Mouse (Mus musculus) lung, postnatal 25 days (tissue): Measurements from ENCODE around the gene Mrpl38.
"Not testable (repeated sequence)": the region's sequence is repeated elsewhere in the genome, so short reads cannot be mapped to it uniquely, and the experiment has no call there.

Experiments used
- DNase-seq: peaks from one replicate; pipeline ENCODE4 v3.0.0; 2022; ENCODE audit warnings: low spot score

Gene Mrpl38

DNA sequence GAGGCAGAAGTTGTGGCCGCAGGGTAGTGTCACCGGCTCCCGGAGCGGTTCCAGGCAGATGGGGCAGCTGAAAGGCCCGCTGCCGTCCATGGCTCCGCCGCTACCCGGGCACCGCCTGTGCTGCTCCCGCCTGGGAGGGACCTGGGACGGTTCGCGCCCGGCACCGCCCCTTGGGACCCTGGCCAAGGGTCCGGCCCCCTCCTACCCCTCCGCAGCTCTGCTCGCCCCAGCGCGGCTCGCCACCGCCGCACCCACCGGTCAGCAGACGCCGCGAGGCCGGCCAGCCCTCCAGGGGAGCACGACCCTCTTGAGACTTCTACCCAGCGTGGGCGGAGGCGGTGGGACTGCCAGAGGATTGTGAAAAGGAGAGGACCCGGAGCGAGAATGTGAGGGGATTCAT, 28.5 kb downstream of the Mrpl38 start:
- peak; percentile 77 for DNase-seq

DNA sequence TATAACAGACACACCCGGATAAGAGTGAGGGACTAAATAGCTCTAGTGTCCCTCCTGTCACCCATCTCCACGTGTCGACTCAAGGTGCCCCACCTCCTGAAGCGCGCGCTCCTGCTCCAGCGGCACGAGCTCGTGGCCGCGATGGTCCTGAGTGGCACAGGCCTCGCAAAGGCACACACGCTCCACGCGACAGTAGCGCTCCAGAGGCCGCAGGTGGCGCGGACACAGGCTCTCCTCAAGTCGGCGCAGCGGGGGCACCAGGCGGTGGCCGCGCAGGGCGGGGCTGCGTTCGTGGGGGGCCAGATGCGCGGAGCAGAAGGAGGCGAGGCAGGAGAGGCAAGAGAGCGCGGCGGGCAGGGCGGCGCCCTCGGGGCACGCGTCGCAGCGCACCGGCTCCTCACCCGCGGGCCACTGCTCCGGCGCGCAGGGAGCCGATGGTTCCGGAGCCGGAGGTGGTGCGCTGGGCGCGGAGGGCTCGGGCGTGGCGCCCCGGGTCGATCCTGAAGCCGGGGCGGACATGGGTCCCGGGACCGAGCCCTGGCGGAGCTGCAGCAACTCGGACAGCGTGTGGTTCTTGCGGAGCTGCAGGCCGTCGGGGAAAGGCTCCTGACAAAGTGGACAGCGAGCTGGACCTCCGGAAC, 29.1 kb downstream of the Mrpl38 start:
- no peak for DNase-seq

DNA sequence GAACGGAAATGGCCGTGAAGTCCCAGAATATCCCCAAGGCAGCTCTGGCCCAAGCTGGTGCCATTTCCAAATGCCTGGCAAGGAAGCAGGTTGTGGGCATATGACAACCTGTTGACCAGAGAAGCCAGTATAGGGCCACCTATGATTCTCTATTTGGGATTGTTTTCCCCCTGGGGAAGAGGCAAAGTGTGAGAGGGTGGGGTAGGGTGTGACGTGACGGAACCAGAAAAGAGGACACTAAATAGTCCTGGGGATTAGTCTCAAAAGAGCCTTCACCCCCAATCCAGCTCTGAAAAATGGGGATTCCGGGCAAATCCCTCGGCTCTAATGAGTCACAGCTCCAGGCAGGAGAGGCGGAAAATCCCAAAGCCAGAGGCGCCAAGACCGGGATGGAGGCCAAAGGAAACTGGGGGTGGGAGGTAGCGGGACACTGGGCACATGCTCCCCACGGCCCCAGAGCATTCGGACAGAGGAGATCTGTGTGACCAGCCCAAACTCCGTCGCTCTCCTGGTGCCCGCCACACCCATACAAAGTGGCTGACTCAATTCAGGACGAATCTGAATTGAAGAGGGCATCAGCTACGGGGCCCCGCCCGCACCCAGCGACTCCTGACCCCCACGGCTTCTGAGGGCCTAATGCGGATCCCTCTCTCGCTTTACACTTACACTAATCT, 30.1 kb downstream of the Mrpl38 start:
- peak; percentile 61 for DNase-seq

DNA sequence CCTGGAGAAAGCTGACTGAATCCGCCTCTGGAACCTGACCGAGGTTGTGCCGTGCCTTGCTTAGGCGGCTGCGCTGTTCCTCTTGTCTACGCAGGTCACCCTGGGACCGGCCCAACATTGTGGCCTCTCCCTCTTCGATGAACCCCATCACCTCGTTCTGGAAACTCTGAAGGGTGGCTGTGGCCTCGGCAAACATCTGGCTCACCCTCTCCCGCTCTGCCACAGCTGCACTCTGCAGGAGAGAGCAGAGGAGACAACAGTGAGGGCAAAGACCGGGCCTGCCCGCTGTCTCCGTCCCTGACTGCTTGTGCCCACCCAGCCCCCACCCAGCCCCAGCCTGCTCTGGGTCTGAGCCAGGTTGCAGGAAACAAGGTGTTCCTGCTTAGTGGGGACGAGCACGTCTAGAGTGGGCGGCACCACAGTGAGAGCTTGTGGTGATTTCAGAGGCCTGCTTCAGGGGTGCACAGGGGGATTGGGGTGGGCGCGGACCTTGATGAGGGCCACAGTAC, 30.8 kb downstream of the Mrpl38 start:
- no peak for DNase-seq

DNA sequence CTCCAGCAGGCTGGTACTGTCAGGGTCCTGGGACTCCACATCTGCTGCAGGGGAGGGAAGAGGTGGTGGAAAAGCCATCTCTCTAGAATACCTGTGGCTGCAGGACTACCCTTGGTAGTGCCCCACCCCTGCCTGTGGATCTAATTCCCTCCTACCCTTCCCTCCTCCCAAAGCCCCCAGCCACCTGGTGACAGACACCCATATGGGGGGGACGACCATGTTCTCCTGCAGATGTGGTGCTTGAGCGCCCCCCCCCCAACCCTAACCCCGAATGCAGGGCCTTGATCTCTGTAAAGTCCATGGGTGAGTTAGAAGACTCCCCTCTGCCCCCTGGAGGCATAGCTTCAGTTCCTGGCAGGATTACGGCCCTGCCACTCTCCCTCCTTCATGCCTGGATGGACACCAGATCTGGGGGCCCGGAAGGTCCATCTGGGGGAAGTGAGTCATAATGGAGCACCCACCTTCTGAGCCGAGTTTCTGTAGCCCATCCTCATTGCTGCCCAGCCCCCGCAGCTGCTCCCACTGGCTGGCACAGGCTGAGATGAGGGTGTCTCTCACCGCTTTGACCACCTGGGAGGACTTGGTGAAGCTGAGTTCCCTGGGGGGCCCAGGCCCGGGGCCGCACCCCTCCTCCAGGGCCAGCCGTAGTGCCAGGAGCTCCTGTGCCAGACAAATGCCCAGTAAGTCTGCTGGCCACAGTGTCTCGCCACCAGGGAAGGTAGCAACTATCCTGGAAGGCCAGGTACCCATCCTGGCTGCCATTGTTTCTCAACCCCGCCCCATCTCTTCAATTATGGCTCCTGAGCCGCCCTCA, 31.5 kb downstream of the Mrpl38 start:
- no peak for DNase-seq

DNA sequence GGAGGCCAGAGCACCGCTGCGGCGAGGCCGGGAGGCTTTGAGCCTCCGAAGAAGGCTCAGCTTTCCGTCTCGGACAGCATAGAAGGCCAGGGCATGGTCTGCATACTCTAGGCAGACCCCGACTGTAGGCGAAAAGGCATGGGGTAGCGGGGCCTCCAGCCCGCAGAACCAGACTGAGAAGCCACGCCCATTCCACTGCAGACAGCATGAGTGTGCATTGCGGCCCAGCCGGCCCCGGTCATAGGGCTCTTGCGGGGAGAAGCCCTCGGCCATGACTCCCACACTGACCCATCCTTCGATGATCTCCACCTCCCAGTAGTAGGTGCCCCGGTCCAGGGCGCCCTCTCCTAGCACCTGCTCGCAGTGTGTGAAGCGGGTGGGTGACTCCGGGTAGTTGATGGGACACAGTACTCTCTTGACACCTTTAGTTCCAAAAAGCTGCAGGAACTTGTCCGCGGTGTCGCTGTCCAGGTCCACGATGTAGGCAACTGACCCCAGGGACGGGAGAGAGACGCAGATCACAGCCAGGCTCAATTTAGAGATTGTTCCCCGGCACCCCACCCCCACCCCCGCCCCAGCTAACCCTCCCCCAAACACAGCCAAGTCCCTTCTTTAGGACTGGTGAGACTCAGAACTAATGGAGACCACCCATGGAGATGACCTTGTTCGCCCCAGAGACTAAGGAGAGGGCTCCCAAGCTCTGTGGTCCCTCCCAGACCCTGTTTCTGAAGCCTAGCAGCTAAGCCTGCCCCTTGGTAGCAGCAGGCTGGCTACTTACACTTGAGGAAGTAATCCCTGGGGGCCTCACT, 32.3 kb downstream of the Mrpl38 start:
- no peak for DNase-seq

DNA sequence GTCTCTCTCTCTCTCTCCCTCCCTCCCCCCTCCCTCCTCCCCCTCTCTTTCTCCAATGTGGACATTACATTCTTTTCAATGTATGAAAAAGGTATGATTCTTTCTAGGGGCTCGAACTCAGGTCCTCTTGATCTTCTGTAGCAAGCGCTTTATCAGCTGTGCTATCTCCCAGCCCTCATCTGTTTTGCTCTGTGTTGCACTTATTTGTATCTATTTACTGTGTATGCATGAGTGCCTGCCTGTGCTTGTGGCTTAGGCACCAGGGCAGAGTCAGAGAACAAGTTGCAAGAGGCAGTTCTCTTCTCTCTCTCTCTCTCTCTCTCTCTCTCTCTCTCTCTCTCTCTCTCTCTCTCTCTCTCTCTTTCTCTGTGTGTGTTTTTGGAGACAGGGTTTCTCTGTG, 33.6 kb downstream of the Mrpl38 start:
- DNase-seq = no peak

DNA sequence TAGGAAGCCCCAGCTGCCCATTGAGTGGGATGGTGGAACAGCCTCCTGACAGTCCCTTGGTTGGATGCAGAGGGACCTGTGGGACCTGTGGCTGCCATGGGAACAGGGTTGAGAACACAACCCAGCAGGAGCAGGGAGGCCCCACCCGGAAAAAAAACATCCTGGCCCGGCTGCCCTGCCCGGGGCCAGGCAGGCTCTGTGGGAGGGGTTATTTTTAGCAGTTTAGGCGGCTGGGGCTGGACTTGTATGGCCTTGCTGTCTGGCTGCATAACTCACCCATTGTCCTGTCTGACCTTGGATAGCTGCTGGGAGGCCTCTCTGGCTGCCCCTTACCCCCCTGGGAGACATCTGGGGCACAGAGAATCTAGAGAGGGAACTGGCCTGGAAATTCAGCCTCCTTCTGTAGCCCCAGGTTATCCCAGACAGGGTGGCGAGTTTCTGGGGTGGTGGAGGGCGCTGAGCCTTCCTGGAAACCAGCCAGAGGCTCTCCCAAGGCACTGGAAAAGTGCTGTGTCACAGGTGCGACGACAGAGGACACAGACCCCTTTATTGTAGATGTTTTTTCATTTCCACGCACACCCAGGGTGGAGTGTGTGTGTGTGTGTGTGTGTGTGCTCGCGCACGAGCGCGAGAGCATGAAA, 34.5 kb downstream of the Mrpl38 start:
- peak; percentile 79 for DNase-seq

DNA sequence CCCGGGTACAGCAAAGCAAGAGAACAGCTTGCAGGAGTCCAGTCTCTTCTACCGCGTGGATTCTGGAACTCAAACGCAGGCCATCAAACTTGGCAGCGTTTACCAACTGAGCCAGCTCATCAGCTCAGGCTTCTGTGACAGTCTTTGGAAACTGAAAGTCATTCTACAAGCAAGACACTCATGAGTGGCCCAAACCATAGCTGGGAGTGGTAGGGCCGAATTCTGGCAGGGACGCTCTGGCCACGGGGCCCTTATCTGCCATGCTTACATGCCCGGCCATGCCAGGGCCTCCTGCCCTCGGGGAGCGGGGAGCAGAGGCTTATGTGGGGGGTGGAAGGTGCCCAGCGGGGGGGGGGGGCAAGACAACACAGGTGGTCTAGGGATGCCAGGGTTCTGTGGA, 35.1 kb downstream of the Mrpl38 start:
- no peak for DNase-seq

DNA sequence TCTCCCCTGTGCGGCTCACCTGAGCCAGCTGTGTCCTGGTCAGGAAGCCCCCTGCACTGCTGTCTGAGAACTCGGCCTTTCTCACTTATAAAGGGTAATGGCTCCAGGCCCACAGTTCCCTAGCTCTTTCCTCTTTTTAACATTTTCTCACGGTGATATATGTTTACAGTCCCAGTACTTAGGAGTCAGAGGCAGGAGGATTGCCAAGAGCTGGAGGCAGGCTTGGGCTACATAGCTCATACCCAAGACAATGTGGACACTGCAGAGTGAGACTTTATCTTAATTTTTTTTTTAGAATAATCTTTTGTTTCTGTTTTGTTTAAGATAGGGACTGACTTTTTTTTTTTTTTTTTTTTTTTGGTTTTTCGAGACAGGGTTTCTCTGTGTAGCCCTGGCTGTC, 36.2 kb downstream of the Mrpl38 start:
- no peak for DNase-seq

DNA sequence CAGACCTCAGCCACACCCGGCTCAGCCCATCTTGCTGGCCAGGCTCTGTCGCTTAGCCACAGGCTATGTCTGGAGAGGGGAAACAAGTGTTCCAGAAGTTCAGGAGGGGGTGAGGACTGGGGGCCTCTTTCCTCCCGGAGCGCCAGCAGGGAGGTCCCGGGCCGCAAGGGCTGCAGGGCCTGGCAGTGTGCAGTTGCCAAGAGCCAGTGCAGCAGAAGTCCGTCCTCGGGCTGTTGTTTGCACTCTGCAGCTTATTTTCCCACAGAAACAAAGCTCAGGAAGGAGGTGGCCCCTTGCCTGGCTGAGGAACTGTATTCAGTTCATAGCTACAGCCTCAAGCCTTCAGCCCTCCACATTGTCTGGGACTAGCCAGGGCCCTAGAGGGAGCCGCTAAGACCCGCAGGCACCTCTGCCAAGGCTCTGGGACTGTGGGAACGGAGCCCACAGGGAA, 36.7 kb downstream of the Mrpl38 start:
- no peak for DNase-seq

DNA sequence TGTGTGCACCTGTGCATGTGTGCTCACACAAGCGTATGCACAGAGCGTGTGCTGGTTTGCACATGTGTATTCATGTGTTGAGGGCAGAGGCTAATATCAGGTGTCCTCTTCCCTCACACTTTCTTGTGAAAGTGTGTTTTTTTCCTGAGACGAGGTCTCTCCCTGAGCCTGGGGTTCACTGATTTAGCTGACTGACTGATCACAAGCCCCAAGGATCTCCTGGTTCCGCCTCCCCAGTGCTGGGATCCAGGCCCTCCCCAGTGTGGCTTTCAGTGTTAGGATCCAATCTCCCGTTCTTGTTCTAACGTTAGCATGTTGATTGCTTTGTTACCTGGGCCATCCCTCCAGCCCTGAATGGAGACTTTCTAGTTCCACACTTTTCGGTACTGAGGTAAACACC, 37.8 kb downstream of the Mrpl38 start:
- no peak for DNase-seq

DNA sequence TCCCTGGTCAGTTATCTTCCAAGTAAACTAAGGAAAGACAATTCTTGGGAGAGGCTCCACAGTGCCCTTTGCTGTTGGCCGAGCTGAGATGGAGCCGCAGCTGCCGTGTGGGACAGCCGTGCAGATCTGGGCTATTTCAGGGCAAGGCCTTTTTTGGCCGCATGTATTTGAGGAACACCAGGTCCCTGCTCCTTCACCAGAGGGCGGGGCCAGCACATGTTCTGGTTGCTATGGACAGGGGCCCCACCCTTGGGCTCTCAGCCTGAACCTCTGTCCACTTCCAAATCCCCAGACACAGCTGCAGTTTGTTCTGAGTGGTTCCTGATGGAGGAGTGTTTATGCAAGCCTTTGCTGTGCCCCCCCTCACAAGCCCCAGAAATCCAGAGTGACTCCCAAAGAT, 38.3 kb downstream of the Mrpl38 start:
- peak; percentile 85 for DNase-seq

DNA sequence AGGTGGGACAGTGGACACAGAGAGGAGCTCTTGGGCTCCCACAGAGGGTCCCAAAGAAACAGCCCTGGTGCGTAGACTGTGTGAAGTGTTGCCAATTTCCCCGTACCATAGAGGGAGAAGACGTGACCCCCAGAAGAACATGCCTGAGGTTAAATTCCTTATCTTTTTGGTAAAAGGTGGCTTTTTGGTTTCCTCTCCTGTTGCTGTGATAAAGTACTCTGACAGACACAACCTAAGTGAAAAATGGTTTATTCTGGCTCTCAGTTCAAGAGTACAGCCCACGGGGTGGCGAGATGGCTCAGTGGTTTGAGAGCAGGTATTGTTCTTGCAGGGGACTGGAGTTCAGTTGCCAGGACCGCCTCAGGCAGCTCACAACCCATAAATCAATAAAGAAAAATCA, 39.2 kb downstream of the Mrpl38 start:
- no peak for DNase-seq

DNA sequence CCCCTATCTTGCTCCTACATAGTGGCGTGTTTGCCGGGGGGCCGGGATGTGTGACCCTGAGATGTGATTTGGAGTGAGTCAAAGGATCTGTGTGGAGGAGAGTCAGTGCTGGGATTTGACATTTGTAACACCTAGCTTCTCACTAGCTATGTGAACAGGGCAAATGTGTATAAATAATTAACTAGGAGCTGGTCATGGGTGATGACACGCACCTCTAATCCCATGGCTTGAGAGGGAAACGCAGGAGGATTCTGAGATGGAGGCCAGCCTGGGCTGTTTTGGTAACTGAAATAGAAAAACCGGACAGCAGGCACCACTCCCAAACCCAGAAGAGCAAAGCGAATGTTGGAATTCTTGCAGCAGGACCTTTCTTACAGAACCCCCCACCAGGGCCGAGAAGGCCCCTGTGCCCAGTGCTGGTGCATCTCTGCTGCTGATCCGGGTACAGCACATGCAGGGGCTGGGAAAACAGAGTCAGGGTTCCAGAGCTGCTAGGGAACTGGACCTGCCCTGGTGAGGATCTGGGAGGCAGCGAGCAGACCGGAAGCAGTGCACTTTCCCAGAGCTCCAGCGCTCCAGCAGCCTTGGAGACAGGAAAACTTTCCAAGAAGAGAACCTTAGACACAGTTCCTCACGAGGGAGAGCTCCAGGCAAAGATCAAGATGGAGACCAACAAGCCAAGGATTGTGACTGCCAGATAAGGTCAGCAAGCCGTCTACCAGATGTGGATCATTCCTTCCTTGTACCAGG, 39.8 kb downstream of the Mrpl38 start:
- no peak for DNase-seq

DNA sequence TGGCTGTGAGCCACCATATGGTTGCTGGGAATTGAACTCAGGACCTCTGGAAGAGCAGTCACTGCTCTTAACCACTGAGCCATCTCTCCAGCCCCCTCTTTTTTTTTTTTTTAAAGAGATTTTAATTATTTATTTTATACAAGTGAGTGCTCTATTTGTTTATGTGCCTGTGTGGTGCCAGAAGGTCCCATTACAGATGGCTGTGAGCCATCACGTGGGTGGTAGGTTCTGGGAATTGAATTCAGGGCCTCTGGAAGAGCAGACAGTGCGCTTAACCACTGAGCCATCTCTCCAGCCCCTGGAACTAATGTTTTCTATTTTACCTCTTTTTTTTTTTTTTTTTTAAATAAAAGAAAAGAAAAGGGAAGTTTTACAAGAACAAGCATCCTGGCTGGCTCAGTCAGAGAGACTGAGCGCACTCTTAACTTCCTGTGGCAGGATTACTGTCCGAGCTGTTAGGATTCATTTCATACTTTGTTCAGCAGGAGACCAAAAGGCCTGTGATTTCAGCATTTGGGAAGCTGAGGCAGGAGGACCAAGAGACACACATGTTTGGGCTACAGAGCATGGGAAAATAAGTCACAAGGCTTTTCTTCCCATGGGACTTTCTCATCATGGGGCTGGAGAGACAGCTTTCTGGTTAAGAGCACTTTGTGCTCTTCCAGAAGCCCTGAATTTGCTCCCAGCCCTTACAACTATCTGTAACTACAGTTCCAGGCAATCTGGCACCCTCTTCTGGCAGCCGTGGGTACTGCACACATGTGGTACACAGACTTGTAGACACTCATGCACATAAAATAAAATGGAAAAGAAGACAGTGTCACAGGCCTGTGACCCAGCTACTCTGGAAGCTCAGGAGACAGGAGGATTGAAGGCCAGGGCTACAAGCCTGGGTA, 42.2 kb downstream of the Mrpl38 start:
- no peak for DNase-seq

DNA sequence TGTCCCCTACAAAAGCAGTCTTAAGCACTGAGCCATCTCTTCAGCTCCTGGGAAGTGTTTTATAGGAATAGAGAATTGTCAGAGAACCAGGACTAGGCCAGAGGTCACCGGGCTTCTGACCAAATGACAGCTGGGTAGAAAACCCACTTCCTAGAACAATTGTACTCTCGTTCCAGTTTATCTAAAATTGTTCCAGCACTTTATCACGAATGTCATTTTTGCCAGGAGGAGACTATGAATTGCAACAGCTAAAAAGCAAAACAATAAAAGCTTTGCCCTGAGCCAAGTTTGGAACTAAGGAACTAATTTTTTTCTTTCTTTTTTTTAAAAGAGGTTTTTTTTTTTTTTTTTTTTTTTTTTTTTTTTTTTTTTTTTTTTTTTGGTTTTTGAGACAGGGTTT, 43.1 kb downstream of the Mrpl38 start:
- peak; percentile 76 for DNase-seq

DNA sequence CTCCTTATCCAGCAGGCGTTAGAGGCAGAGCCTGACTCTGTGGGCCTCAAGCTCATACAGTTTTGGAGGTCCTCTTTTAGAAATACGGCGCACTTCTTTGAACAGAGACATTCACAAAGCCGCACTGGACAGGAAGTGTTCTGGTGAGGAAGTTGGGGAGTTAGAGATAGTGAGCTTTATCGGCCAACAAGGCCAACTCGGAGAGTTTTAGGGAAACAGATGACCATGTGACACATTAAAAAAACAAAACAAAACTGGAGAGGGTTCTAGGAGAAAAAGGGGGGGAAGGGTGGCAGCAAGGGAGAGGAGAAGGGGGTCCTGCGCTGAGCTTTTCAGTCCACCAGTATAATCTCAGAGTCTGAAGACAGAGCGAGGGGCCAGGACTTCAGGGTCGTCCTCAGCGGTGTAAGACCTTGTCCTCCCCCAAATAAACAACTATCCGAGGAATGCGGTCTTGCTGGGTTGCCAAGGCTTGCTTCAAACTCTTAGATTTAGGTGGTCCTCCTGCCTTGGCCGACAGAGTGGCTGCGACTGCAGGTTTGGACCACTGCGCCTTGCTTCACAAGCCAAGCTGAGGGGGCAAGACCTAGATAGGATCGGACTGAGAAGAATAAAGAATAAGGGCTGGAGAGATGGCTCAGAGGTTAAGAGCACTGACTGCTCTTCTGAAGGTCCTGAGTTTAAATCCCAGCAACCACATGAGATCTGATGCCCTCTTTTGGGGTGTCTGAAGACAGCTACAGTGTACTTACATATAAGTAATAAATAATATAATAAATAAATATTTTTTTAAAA, 44.7 kb downstream of the Mrpl38 start:
- no peak for DNase-seq

DNA sequence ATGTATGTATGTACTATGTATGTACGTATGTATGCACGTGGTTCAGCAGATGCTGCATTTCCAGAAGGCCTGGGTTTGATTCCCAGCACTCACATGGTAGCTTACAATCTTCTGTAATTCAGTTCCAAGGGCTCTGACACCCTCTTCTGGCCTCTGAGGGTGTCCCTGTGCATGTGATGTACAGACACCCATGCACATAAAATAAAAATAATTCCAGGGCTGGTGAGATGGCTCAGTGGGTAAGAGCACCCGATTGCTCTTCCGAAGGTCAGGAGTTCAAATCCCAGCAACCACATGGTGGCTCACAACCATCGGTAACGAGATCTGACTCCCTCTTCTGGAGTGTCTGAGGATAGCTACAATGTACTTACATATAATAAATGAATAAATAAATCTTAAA, 45.7 kb downstream of the Mrpl38 start:
- not testable (repeated sequence) for DNase-seq
